Mouse (Mus musculus): ENCODE results near the gene Gm14325. TPM values are rescaled to one million over a fixed set of nuclear protein-coding genes. Genes with fewer than 3 reads are reported as not detected.
"Not testable (repeated sequence)": the region's sequence is repeated elsewhere in the genome, so short reads cannot be mapped to it uniquely, and the experiment has no call there.

The Gm14325 gene
- polyA plus RNA-seq (2015; fragmentation: Nextera tagmentation; extraction: Ambion mirVana): 37.1 and 42.9 TPM in 2 replicates

GRCm38 (mm10) chr2:177839901-177840663 is at the start of gene Gm14325:
TSS of gene Gm14325 (minus strand) at chr2:177840336.
- Histone ChIP-seq H3K4me3 (peak within 1 kb of the TSS; percentile 45), H3K4me2 (peak within 1 kb of the TSS; percentile 55), H3K9ac (peak within 1 kb of the TSS; percentile 65)
- not testable (repeated sequence) for H3K36me3 ChIP-seq; H3K9me3 ChIP-seq; H3K4me1 ChIP-seq; H3K27ac ChIP-seq; ATAC-seq (ENCODE audit: insufficient number of reproducible peaks, insufficient read depth, low FRiP score, low TSS enrichment, low read depth); H3K27me3 ChIP-seq
- WGBS: 3% methylated on average over 19 of the region's 21 CpGs

- H3K4me3 ChIP-seq; H3K27me3 ChIP-seq; H3K9ac ChIP-seq; ATAC-seq (ENCODE audit: insufficient number of reproducible peaks, insufficient read depth, low FRiP score, low TSS enrichment, low read depth); H3K27ac ChIP-seq; H3K4me1 ChIP-seq; H3K36me3 ChIP-seq; H3K4me2 ChIP-seq; H3K9me3 ChIP-seq: not testable (repeated sequence)
- WGBS: 90% methylated on average over 14 of the region's 14 CpGs
These were observed 47.6 kb upstream of the Gm14325 start for GRCm38 (mm10) chr2:177887743-177888142.

DNA sequence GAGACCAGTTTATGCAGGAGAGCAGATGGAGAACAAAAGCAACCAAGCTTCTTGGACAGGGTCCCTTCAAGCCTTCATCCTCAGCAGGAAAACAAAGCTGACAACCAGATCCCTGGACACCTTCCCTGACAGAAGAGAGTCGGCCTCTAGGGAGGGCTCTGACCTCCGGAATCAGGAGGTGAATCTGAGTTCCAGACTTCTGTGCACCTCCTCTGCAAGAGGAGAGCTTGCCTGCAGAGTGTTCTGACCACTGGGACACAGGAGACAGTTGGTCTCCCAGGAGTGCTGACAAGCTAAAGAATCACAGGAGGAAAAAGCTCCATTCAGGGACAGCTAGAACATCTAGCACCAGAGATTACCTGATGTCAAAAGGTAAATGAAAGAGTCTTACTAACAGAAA is 22.1 kb upstream of the Gm14325 start:
- H3K27ac ChIP-seq; H3K9ac ChIP-seq; H3K9me3 ChIP-seq; H3K4me1 ChIP-seq; ATAC-seq (ENCODE audit: insufficient number of reproducible peaks, insufficient read depth, low FRiP score, low TSS enrichment, low read depth); H3K4me3 ChIP-seq; H3K27me3 ChIP-seq; H3K4me2 ChIP-seq; H3K36me3 ChIP-seq: not testable (repeated sequence)
- WGBS: 85% methylated on average over 2 of the region's 2 CpGs

DNA sequence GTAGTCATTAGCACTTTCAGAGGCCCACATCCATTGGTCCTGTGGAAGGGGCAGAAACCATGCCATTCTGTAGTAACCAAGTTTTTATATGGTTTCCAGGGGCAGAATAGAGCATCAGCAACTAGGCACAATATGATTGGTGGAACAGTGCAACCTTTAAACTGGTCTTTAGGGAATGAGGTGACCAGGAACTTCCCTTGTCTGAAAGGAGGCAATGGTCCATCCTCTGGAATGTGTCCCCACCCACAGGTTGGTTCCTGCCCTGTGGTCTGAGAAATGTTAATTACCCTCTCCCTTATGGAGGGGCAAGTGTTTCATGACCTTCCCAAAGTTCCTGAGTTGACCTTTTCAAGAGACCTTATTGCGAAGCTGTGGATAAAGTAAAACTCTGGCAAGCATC is 3.5 kb upstream of the Gm14325 start:
- H3K4me1 ChIP-seq; ATAC-seq (ENCODE audit: insufficient number of reproducible peaks, insufficient read depth, low FRiP score, low TSS enrichment, low read depth); H3K9ac ChIP-seq; H3K27ac ChIP-seq; H3K36me3 ChIP-seq; H3K4me3 ChIP-seq; H3K9me3 ChIP-seq; H3K27me3 ChIP-seq; H3K4me2 ChIP-seq: not testable (repeated sequence)
- 81% methylated on average over 1 of the region's 1 CpGs for WGBS

DNA sequence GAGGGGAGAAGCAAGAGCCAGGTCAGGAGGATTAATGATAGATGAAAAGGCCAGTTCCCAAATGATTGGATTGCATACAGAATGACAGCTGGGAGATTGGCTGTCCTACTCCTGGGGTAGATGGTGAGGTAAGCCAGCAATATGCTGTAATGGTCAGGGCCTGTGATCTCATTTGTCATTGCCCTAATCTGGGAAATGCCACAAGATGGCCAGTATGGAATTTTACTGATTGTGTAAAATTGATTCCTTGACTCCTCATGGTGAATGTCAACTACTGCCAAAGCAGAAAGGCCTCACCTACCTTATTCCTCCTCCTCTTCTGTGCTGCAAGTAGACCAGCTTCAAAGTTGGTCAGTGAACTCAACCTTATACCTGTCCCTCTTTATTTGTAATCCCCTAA is 3.4 kb downstream of the Gm14325 start:
- not testable (repeated sequence) for H3K9ac ChIP-seq; H3K9me3 ChIP-seq; H3K27ac ChIP-seq; H3K27me3 ChIP-seq; H3K4me3 ChIP-seq; H3K4me1 ChIP-seq; H3K4me2 ChIP-seq; ATAC-seq (ENCODE audit: insufficient number of reproducible peaks, insufficient read depth, low FRiP score, low TSS enrichment, low read depth); H3K36me3 ChIP-seq

GRCm38 (mm10) chr2:177835733-177836536 is 4.2 kb downstream of the Gm14325 start:
- WGBS: 93% methylated on average over 5 of the region's 5 CpGs
- not testable (repeated sequence) for H3K4me3 ChIP-seq; H3K9ac ChIP-seq; H3K9me3 ChIP-seq; H3K27ac ChIP-seq; H3K36me3 ChIP-seq; H3K27me3 ChIP-seq; H3K4me2 ChIP-seq; ATAC-seq (ENCODE audit: insufficient number of reproducible peaks, insufficient read depth, low FRiP score, low TSS enrichment, low read depth); H3K4me1 ChIP-seq

DNA sequence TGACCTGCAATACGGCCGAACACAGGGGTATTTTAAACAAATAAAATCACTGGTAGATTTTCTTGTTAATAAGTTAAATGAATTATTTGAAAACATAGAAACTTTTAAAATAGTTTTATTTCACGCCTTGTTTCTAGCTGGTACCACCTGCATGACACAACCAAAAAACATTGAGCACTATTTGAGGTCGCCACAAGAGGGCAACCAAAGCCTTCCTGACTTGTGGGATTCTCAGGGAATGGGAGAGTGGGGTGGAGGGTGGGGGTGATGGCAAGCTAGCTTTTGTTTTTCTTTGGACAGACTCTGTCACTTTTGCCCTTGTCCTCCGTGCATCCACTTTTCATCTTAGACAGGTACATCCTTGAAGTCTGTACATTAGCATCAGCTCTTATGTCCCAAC is 18.2 kb downstream of the Gm14325 start:
- not testable (repeated sequence) for H3K4me2 ChIP-seq; H3K4me3 ChIP-seq; H3K4me1 ChIP-seq; H3K27me3 ChIP-seq; H3K27ac ChIP-seq; H3K9ac ChIP-seq; ATAC-seq (ENCODE audit: insufficient number of reproducible peaks, insufficient read depth, low FRiP score, low TSS enrichment, low read depth); H3K9me3 ChIP-seq; H3K36me3 ChIP-seq
- WGBS: 43% methylated on average over 2 of the region's 5 CpGs

DNA sequence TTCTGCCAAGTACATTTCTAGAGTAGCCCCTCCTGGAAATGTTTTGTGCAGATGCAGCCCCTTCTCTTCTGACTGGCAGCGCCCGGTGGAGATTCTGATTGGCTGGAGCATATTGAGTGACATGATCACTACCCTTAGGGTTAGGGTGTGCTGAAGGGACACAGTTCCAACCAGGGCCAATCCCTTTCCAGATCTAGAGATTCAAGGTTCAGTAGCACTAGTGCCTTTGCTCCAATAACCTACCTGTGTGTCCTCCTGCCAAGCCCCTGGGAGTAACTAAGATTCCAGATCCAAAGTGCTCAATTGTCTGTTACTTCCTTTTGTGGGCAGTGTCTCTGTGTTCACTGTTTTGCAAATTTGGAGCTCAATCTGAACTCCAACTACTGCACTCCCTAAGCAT is 34.0 kb downstream of the Gm14325 start:
- H3K27ac ChIP-seq; ATAC-seq (ENCODE audit: insufficient number of reproducible peaks, insufficient read depth, low FRiP score, low TSS enrichment, low read depth); H3K36me3 ChIP-seq; H3K4me1 ChIP-seq; H3K4me2 ChIP-seq; H3K27me3 ChIP-seq; H3K9ac ChIP-seq; H3K9me3 ChIP-seq; H3K4me3 ChIP-seq: not testable (repeated sequence)
- WGBS: no CpG with 5 or more reads among the region's 2 CpGs

DNA sequence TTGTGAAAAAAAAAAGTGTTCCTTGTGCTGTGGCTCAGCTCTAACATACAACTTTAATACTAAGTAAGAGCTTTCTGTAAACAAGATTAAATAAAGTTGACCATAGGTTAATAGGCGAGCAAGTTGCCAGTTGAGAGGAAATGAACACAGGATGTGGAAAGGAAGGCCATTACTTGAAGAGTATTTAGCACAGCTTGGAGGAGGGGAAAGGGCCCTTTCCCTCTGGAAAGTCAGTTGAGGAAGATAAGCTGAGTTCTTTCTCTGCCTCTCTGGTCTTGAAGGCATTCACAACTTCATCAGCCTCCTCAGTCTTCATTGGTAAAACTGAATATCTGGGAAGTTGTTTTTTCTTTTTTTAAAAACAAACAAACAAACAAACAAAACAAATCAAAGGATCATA is 52.8 kb downstream of the Gm14325 start:
- not testable (repeated sequence) for H3K4me3 ChIP-seq; ATAC-seq (ENCODE audit: insufficient number of reproducible peaks, insufficient read depth, low FRiP score, low TSS enrichment, low read depth); H3K27ac ChIP-seq; H3K4me1 ChIP-seq; H3K36me3 ChIP-seq; H3K9ac ChIP-seq; H3K4me2 ChIP-seq; H3K27me3 ChIP-seq; H3K9me3 ChIP-seq
- 66% methylated on average over 1 of the region's 1 CpGs for WGBS

Other genes with a start within 250 kb of the Gm14325 start
- gene Gm14322, start 81.0 kb downstream of the Gm14325 start, polyA plus RNA-seq (2015; fragmentation: Nextera tagmentation; extraction: Ambion mirVana): 10.9 and 11.8 TPM in 2 replicates
- 3.5 and 3.8 TPM in 2 replicates for gene Gm14327, start 56.8 kb upstream of the Gm14325 start, polyA plus RNA-seq (2015; fragmentation: Nextera tagmentation; extraction: Ambion mirVana)
- gene Zfp972, start 85.3 kb upstream of the Gm14325 start, polyA plus RNA-seq (2015; fragmentation: Nextera tagmentation; extraction: Ambion mirVana): 0.67 and 1.4 TPM in 2 replicates
- 19.3 and 19.9 TPM in 2 replicates for gene Gm14326, start 117.0 kb upstream of the Gm14325 start, polyA plus RNA-seq (2015; fragmentation: Nextera tagmentation; extraction: Ambion mirVana)
- gene Zfp971, start 182.9 kb upstream of the Gm14325 start, polyA plus RNA-seq (2015; fragmentation: Nextera tagmentation; extraction: Ambion mirVana): 12.1 and 13.6 TPM in 2 replicates
- 20.4 and 22.0 TPM in 2 replicates for gene Zfp931, start 238.1 kb upstream of the Gm14325 start, polyA plus RNA-seq (2015; fragmentation: Nextera tagmentation; extraction: Ambion mirVana)